Mouse (Mus musculus) Muller cell, postnatal 12 days (primary cell): ENCODE data around the gene Krt6b.
"Not testable (repeated sequence)": the region's sequence is repeated elsewhere in the genome, so short reads cannot be mapped to it uniquely, and the experiment has no call there.

Experiments used
- DNase-seq: peaks from one replicate; pipeline ENCODE4 v3.0.0-alpha.2; 2015; ENCODE audit errors: inconsistent ontology term

Gene Krt6b

GRCm38 (mm10) chr15:101680187-101680586 is at the start of gene Krt6b:
Krt6b (minus strand) TSS chr15:101680287.
- DNase-seq = no peak

- no peak for DNase-seq
These were observed 44.6 kb upstream of the Krt6b start for GRCm38 (mm10) chr15:101724686-101725085.

GRCm38 (mm10) chr15:101715831-101716230 is 35.7 kb upstream of the Krt6b start:
- peak; percentile 61 for DNase-seq

GRCm38 (mm10) chr15:101714356-101714755 is 34.3 kb upstream of the Krt6b start:
- no peak for DNase-seq

- no peak for DNase-seq
These were observed 33.6 kb upstream of the Krt6b start for GRCm38 (mm10) chr15:101713731-101714130.

- DNase-seq = no peak
These were observed 32.6 kb upstream of the Krt6b start, which contains the start of gene Krt5 for GRCm38 (mm10) chr15:101712720-101713119. Krt5 (minus strand) TSS chr15:101712898.

- DNase-seq = no peak
These were observed 28.6 kb upstream of the Krt6b start for GRCm38 (mm10) chr15:101708683-101709082.

- DNase-seq = no peak
These were observed 27.4 kb upstream of the Krt6b start for GRCm38 (mm10) chr15:101707454-101707853.

- DNase-seq = no peak
These were observed 24.0 kb upstream of the Krt6b start for GRCm38 (mm10) chr15:101704066-101704465.

- no peak for DNase-seq
These were observed 22.3 kb upstream of the Krt6b start for GRCm38 (mm10) chr15:101702380-101702779.

- DNase-seq = no peak
These were observed 19.8 kb upstream of the Krt6b start for GRCm38 (mm10) chr15:101699866-101700265.

GRCm38 (mm10) chr15:101699192-101699591 is 19.1 kb upstream of the Krt6b start:
- no peak for DNase-seq

GRCm38 (mm10) chr15:101697326-101698188 is 17.5 kb upstream of the Krt6b start:
- peak; percentile 56 for DNase-seq

GRCm38 (mm10) chr15:101694207-101694606 is 14.1 kb upstream of the Krt6b start, which contains the start of gene Krt6a:
Krt6a (minus strand) TSS chr15:101694307.
- no peak for DNase-seq

- DNase-seq = not testable (repeated sequence)
These were observed 10.4 kb upstream of the Krt6b start for GRCm38 (mm10) chr15:101690460-101690859.

- DNase-seq = no peak
These were observed 8.1 kb upstream of the Krt6b start for GRCm38 (mm10) chr15:101688161-101688560.

- no peak for DNase-seq
These were observed 4.1 kb downstream of the Krt6b start for GRCm38 (mm10) chr15:101675978-101676377.

- no peak for DNase-seq
These were observed 27.3 kb downstream of the Krt6b start for GRCm38 (mm10) chr15:101652736-101653265.

- no peak for DNase-seq
These were observed 32.8 kb downstream of the Krt6b start, which contains the start of gene Gm5478 for GRCm38 (mm10) chr15:101647280-101647679. Gm5478 (minus strand) TSS chr15:101647380.

- no peak for DNase-seq
These were observed 52.2 kb downstream of the Krt6b start, which contains the start of gene Gm5414 for GRCm38 (mm10) chr15:101627884-101628283. Gm5414 (minus strand) TSS chr15:101628188.
